Mouse (Mus musculus): ENCODE data around the gene Crot. TPM values are rescaled to one million over a fixed set of nuclear protein-coding genes. Genes with fewer than 3 reads are reported as not detected.
"Not testable (repeated sequence)": the region's sequence is repeated elsewhere in the genome, so short reads cannot be mapped to it uniquely, and the experiment has no call there.

Gene Crot
- polyA plus RNA-seq, 1 experiment from 2014 or later, result 21.4 TPM

DNA sequence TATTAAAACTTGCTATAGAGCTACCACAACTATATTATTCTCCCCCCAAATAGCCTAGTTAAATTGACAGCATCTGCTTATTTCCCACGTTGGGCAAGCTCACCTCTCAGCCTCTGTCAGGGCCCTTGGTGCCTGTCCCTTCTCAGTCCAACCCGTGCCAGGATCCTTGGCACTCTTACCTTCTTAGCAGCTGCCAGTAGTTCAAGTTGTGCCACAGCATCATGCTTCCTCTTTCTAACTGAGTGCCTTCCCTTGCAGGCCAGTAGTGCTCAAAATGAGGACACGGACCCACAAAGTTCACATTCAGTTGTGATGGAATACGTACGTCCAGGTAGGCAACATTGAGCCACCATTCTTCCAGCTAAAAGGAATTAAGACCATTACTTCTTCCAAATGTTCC lies 9.2 kb downstream of the Crot start:
- Histone ChIP-seq H3K4me2 (replicated peaks) (no peak overlapping the region), H3K27me3 (no peaks in the 10 kb centered on the region), H3K4me3 (no peak overlapping the region), H3K27ac (replicated peaks) (no peak overlapping the region), H3K36me3 (peaks cover 22% of the 10 kb centered on the region), H3K4me1 (no peaks in the 10 kb centered on the region), H3K9ac (replicated peaks) (no peak overlapping the region), H3K9me3 (no peaks in the 10 kb centered on the region)
- ATAC-seq (replicated peaks), result no peak
- 97% methylated on average over 5 of the region's 5 CpGs for WGBS

- no peak overlapping the region for H3K9ac ChIP-seq (replicated peaks)
- H3K4me1 ChIP-seq, result no peaks in the 10 kb centered on the region
- H3K36me3 ChIP-seq, result peaks cover 22% of the 10 kb centered on the region
- H3K27ac ChIP-seq (replicated peaks), result no peak overlapping the region
- WGBS, result 91% methylated on average over 3 of the region's 3 CpGs
- no peak overlapping the region for H3K4me2 ChIP-seq (replicated peaks)
- H3K27me3 ChIP-seq, result no peaks in the 10 kb centered on the region
- no peaks in the 10 kb centered on the region for H3K9me3 ChIP-seq
- ATAC-seq (replicated peaks), result no peak
- H3K4me3 ChIP-seq, result no peak overlapping the region
Measured at GRCm38 (mm10) chr5:8985470-8985869, 11.7 kb downstream of the Crot start.

DNA sequence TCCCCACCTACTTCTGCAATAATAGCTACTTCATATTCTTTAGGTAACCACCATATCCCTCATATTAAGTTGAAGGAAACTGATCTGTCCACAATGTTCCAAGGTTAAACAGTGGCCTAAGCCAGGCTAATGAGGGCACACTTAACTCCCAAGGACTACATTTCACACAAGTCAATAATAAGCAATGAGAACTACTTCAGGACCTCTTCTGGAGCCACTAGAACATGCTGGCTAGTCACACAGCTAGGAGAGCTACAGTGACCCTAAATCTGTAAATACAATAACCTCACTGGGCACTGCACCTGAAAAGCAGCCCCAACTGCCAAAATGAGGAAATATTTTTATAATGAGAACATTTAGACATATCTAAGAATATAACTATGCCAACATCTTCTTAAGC lies 22.4 kb downstream of the Crot start:
- no peaks in the 10 kb centered on the region for H3K4me1 ChIP-seq
- no peak overlapping the region for H3K4me3 ChIP-seq
- no peaks in the 10 kb centered on the region for H3K9me3 ChIP-seq
- peaks cover 15% of the 10 kb centered on the region for H3K36me3 ChIP-seq
- no peaks in the 10 kb centered on the region for H3K27me3 ChIP-seq
- no peak overlapping the region for H3K4me2 ChIP-seq (replicated peaks)
- ATAC-seq (replicated peaks), result no peak
- no peak overlapping the region for H3K27ac ChIP-seq (replicated peaks)
- no peak overlapping the region for H3K9ac ChIP-seq (replicated peaks)

- Histone ChIP-seq H3K4me1 (no peaks in the 10 kb centered on the region), H3K4me2 (replicated peaks) (no peak overlapping the region), H3K27me3 (no peaks in the 10 kb centered on the region), H3K4me3 (no peak overlapping the region), H3K9me3 (no peaks in the 10 kb centered on the region), H3K27ac (replicated peaks) (no peak overlapping the region), H3K36me3 (peaks cover 29% of the 10 kb centered on the region), H3K9ac (replicated peaks) (no peak overlapping the region)
- no peak for ATAC-seq (replicated peaks)
- 61% methylated on average over 7 of the region's 7 CpGs for WGBS
Measured at GRCm38 (mm10) chr5:8972355-8972754, 24.8 kb downstream of the Crot start.

DNA sequence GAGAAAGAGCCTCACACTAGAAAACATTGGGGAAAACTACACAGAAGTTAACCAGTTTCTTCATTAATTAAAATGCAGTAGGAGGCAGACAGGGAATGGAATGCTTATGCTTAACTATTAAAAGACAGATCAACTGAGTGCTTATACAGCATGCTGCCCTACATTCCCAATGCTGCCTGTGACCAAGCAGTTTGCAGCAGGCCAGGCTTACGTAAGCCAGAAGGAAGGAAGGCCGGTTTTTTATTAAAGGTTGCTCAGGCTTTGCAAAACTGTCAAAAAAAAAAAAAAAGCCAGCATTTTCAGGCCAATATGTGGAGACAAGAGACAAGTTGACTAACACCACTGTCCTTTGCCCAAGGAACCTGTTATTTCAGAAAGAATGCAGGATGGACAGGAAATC lies 26.4 kb downstream of the Crot start:
- Histone ChIP-seq H3K4me1 (no peaks in the 10 kb centered on the region), H3K27me3 (no peaks in the 10 kb centered on the region), H3K9me3 (no peaks in the 10 kb centered on the region), H3K27ac (replicated peaks) (no peak overlapping the region), H3K4me3 (no peak overlapping the region), H3K9ac (replicated peaks) (no peak overlapping the region), H3K36me3 (peaks cover 38% of the 10 kb centered on the region), H3K4me2 (replicated peaks) (no peak overlapping the region)
- 93% methylated on average over 2 of the region's 2 CpGs for WGBS
- no peak for ATAC-seq (replicated peaks)

DNA sequence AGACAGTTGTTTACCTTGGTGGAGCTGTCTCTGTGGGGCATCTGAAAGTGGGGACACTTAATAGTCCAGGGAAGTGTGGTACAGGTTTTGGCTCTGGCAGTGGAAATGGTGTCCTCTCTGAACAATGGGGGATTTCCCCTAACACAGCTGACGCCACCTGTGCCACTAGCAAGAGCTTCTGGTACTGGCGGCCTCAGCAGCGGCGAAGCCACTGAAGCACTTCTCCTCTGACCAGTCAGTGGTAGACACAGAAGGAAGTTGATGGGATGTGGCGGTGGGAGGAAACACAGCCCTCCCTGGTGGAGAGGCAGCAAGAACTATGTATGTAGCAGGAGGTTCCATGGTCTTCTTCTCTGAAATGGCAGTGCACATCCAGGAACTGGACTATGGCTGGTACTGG lies 32.6 kb downstream of the Crot start:
- peaks cover 34% of the 10 kb centered on the region for H3K36me3 ChIP-seq
- no peak overlapping the region for H3K4me3 ChIP-seq
- H3K27ac ChIP-seq (replicated peaks), result no peak overlapping the region
- 95% methylated on average over 5 of the region's 5 CpGs for WGBS
- H3K27me3 ChIP-seq, result no peaks in the 10 kb centered on the region
- H3K4me2 ChIP-seq (replicated peaks), result no peak overlapping the region
- no peak overlapping the region for H3K9ac ChIP-seq (replicated peaks)
- no peak for ATAC-seq (replicated peaks)
- no peaks in the 10 kb centered on the region for H3K9me3 ChIP-seq
- no peaks in the 10 kb centered on the region for H3K4me1 ChIP-seq

DNA sequence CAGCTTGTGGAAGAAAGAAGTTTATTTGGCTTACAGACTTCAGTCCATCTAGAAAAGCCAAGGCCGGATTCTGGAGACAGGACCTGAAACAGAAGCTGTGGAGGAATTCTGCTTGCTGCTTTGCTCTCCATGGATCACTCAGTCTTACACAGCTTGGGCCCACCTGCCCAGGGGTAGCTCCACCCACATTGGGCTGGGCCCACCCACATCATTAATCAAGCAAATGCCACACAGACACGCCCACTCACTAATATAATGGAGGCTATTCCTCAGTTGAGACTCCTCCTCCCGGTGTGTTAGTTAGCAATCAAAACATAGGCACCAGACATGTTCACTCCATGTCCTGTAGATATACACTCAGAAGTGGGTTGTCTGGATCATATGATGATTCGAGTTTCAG lies 36.6 kb downstream of the Crot start:
- peaks cover 12% of the 10 kb centered on the region for H3K36me3 ChIP-seq
- H3K9ac ChIP-seq (replicated peaks), result no peak overlapping the region
- no peaks in the 10 kb centered on the region for H3K27me3 ChIP-seq
- H3K27ac ChIP-seq (replicated peaks), result no peak overlapping the region
- no peak for ATAC-seq (replicated peaks)
- no peak overlapping the region for H3K4me2 ChIP-seq (replicated peaks)
- WGBS, result 81% methylated on average over 4 of the region's 4 CpGs
- H3K4me1 ChIP-seq, result no peaks in the 10 kb centered on the region
- no peaks in the 10 kb centered on the region for H3K9me3 ChIP-seq
- no peak overlapping the region for H3K4me3 ChIP-seq

- Histone ChIP-seq H3K4me2 (replicated peaks) (no peak overlapping the region), H3K9me3 (no peaks in the 10 kb centered on the region), H3K4me1 (no peaks in the 10 kb centered on the region), H3K27ac (replicated peaks) (no peak overlapping the region), H3K36me3 (no peaks in the 10 kb centered on the region), H3K9ac (replicated peaks) (no peak overlapping the region), H3K27me3 (no peaks in the 10 kb centered on the region), H3K4me3 (no peak overlapping the region)
- no peak for ATAC-seq (replicated peaks)
- 96% methylated on average over 3 of the region's 3 CpGs for WGBS
Measured at GRCm38 (mm10) chr5:8955544-8955943, 41.6 kb downstream of the Crot start.

DNA sequence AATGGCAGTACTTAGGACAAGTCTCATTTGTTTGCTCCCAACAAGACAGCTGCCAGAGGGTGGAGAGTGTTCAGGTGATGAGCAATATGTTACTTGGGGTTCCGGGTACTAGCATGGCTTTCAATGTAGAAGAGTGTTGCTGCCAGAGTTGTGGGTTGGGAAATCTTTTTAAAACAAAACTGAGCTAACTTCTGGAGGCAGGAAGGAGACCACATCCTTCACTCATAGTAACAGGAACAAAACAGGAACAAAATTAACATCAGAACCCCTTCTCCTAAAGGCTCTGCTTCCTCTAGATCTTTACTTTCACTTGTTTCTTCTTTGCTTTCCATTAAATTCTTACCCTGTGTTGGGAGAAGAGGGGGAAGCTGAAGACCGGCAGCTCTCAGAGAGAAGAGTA lies 43.5 kb downstream of the Crot start:
- Histone ChIP-seq H3K4me3 (no peak overlapping the region), H3K9ac (replicated peaks) (no peak overlapping the region), H3K9me3 (no peaks in the 10 kb centered on the region), H3K36me3 (no peaks in the 10 kb centered on the region), H3K27ac (replicated peaks) (no peak overlapping the region), H3K4me2 (replicated peaks) (no peak overlapping the region), H3K27me3 (no peaks in the 10 kb centered on the region), H3K4me1 (no peaks in the 10 kb centered on the region)
- WGBS, result 96% methylated on average over 2 of the region's 2 CpGs
- no peak for ATAC-seq (replicated peaks)

- H3K36me3 ChIP-seq, result no peaks in the 10 kb centered on the region
- H3K27ac ChIP-seq (replicated peaks), result no peak overlapping the region
- no peak overlapping the region for H3K4me2 ChIP-seq (replicated peaks)
- no peaks in the 10 kb centered on the region for H3K4me1 ChIP-seq
- no peak overlapping the region for H3K4me3 ChIP-seq
- WGBS, result 77% methylated on average over 4 of the region's 4 CpGs
- ATAC-seq (replicated peaks), result no peak
- no peaks in the 10 kb centered on the region for H3K9me3 ChIP-seq
- H3K9ac ChIP-seq (replicated peaks), result no peak overlapping the region
- H3K27me3 ChIP-seq, result no peaks in the 10 kb centered on the region
Measured at GRCm38 (mm10) chr5:8947423-8948110, 49.6 kb downstream of the Crot start.

- H3K27me3 ChIP-seq, result no peaks in the 10 kb centered on the region
- H3K36me3 ChIP-seq, result no peaks in the 10 kb centered on the region
- ATAC-seq (replicated peaks), result no peak
- no peak overlapping the region for H3K27ac ChIP-seq (replicated peaks)
- H3K4me3 ChIP-seq, result no peak overlapping the region
- no peak overlapping the region for H3K4me2 ChIP-seq (replicated peaks)
- no peak overlapping the region for H3K9ac ChIP-seq (replicated peaks)
- 79% methylated on average over 3 of the region's 3 CpGs for WGBS
- H3K9me3 ChIP-seq, result no peaks in the 10 kb centered on the region
- H3K4me1 ChIP-seq, result no peaks in the 10 kb centered on the region
Measured at GRCm38 (mm10) chr5:8943836-8944235, 53.3 kb downstream of the Crot start.

DNA sequence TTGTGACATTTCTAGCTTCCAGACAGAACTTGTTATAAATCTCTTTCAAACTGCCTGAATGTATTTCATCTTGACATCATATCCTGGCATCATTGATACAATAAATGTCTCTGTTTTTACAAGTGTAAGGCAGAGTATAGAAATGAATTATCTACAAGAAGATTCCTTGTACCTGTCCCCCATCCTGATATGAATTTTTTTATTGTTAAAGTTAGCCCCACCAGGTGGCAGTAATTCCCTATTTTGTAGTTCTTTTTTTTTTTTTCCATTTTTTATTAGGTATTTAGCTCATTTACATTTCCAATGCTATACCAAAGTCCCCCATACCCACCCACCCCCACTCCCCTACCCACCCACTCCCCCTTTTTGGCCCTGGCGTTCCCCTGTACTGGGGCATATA lies 55.9 kb downstream of the Crot start:
- WGBS, result no CpG with 5 or more reads among the region's 1 CpGs
- H3K4me3 ChIP-seq, result not testable (repeated sequence)

GRCm38 (mm10) chr5:8937965-8938364 lies 59.2 kb downstream of the Crot start:
- H3K4me3 ChIP-seq, result no peak overlapping the region
- no peak overlapping the region for H3K4me2 ChIP-seq (replicated peaks)
- 84% methylated on average over 7 of the region's 7 CpGs for WGBS
- no peaks in the 10 kb centered on the region for H3K36me3 ChIP-seq
- ATAC-seq (replicated peaks), result no peak
- no peak overlapping the region for H3K9ac ChIP-seq (replicated peaks)
- no peak overlapping the region for H3K27ac ChIP-seq (replicated peaks)
- H3K9me3 ChIP-seq, result no peaks in the 10 kb centered on the region
- H3K27me3 ChIP-seq, result no peaks in the 10 kb centered on the region
- H3K4me1 ChIP-seq, result no peaks in the 10 kb centered on the region

More for the DNA sequence above, 55.9 kb downstream of the Crot start:
- ATAC-seq (replicated peaks); H3K9me3 ChIP-seq; H3K4me2 ChIP-seq (replicated peaks); H3K4me1 ChIP-seq; H3K27me3 ChIP-seq; H3K27ac ChIP-seq (replicated peaks); H3K36me3 ChIP-seq; H3K9ac ChIP-seq (replicated peaks): not testable (repeated sequence)

All from forebrain, embryonic 15.5 days (tissue).